Mouse (Mus musculus) heart, postnatal 25 days (tissue): ENCODE data around the gene Ece2. TPM values are rescaled to one million over a fixed set of nuclear protein-coding genes. Genes with fewer than 3 reads are reported as not detected.

Source experiments
- DNase-seq: peaks from one replicate; pipeline ENCODE4 v3.0.0; 2022; ENCODE audit warnings: low spot score
- intact Hi-C: fragments of 180-260 bp; cut with DNase I; formaldehyde crosslinking; loops from one replicate; pipeline ENCODE4 v1.15.1; 2025
- total RNA-seq, 2 experiments: library from RNA; stranded (reverse); gene quantifications; 2 replicates each; pipeline ENCODE4 v1.2.3; 2021

Gene Ece2
- under 1 TPM; 0.56 to 0.57 TPM for total RNA-seq

- no peak for DNase-seq
- intact Hi-C loops: no loop called here
Observed at GRCm38 (mm10) chr16:20629731-20630634, at the start of gene Ece2. Ece2 (plus strand) TSS chr16:20629828.

GRCm38 (mm10) chr16:20589366-20589938 lies 40.2 kb upstream of the Ece2 start, which contains the start of gene Vwa5b2:
Vwa5b2 (plus strand) TSS chr16:20589471.
- no peak for DNase-seq
- intact Hi-C loops: no loop called here

- no peak for DNase-seq
Observed at GRCm38 (mm10) chr16:20589939-20590679, 39.5 kb upstream of the Ece2 start.

GRCm38 (mm10) chr16:20590680-20591038 lies 39.0 kb upstream of the Ece2 start:
- intact Hi-C loops: no loop called here
- no peak for DNase-seq

More at GRCm38 (mm10) chr16:20589939-20590679, 39.5 kb upstream of the Ece2 start:
- intact Hi-C loops: no loop called here

GRCm38 (mm10) chr16:20591076-20591705 lies 38.4 kb upstream of the Ece2 start:
- intact Hi-C loops: no loop called here
- DNase-seq: no peak

GRCm38 (mm10) chr16:20595060-20595673 lies 34.5 kb upstream of the Ece2 start:
- DNase-seq: no peak
- intact Hi-C loops: no loop called here

GRCm38 (mm10) chr16:20595737-20596136 lies 33.9 kb upstream of the Ece2 start:
- intact Hi-C loops: no loop called here
- no peak for DNase-seq

GRCm38 (mm10) chr16:20596687-20597441 lies 32.8 kb upstream of the Ece2 start:
- intact Hi-C loops: no loop called here
- no peak for DNase-seq

- intact Hi-C loops: no loop called here
Observed at GRCm38 (mm10) chr16:20600511-20600910, 29.1 kb upstream of the Ece2 start.

GRCm38 (mm10) chr16:20604705-20605104 lies 24.9 kb upstream of the Ece2 start:
- DNase-seq: no peak
- intact Hi-C loops: no loop called here

More at GRCm38 (mm10) chr16:20600511-20600910, 29.1 kb upstream of the Ece2 start:
- DNase-seq: no peak

GRCm38 (mm10) chr16:20610501-20611356 lies 18.9 kb upstream of the Ece2 start:
- DNase-seq: peak; percentile 33
- intact Hi-C loops: loop anchor here (2.0 to 10.0 kb wide), 3 partner anchors 40 to 186 kb away; partner anchors contain the start of genes Abcc5, Dvl3 and Psmd2

GRCm38 (mm10) chr16:20611357-20612227 lies 18.0 kb upstream of the Ece2 start, which contains the start of the genes Eef1akmt4, Gm49333 and Alg3:
Eef1akmt4 (plus strand) TSS chr16:20611593.
Gm49333 (plus strand) TSS chr16:20611610.
Alg3 (minus strand) TSS chr16:20611735.
- peak; percentile 83 for DNase-seq
- intact Hi-C loops: loop anchor here (2.0 to 10.0 kb wide), 3 partner anchors 39 to 187 kb away; partner anchors contain the start of genes Abcc5, Dvl3 and Psmd2

- no peak for DNase-seq
- intact Hi-C loops: loop anchor here (5.0 to 10.0 kb wide), 2 partner anchors 67 to 195 kb away; partner anchors contain the start of gene Abcc5
Observed at GRCm38 (mm10) chr16:20619541-20620398, 9.9 kb upstream of the Ece2 start.

- intact Hi-C loops: no loop called here
- no peak for DNase-seq
Observed at GRCm38 (mm10) chr16:20620399-20620735, 9.3 kb upstream of the Ece2 start.

- no peak for DNase-seq
- intact Hi-C loops: no loop called here
Observed at GRCm38 (mm10) chr16:20620751-20621190, 8.9 kb upstream of the Ece2 start.
